Mouse (Mus musculus) ovary, postnatal 10 days (tissue): Measurements from ENCODE around the gene Tmem181a.
"Not testable (repeated sequence)": the region's sequence is repeated elsewhere in the genome, so short reads cannot be mapped to it uniquely, and the experiment has no call there.

Experiments used
- DNase-seq: peaks from one replicate; pipeline ENCODE4 v3.0.0; 2022; ENCODE audit warnings: low spot score

Tmem181a gene

GRCm38 (mm10) chr17:6305656-6306270 lies 49.1 kb downstream of the Tmem181a start:
- DNase-seq = not testable (repeated sequence)

GRCm38 (mm10) chr17:6306503-6306902 lies 49.8 kb downstream of the Tmem181a start:
- not testable (repeated sequence) for DNase-seq

GRCm38 (mm10) chr17:6311716-6312115 lies 55.1 kb downstream of the Tmem181a start:
- DNase-seq = not testable (repeated sequence)

- DNase-seq = not testable (repeated sequence)
Observed at GRCm38 (mm10) chr17:6312755-6313154, 56.1 kb downstream of the Tmem181a start.

- not testable (repeated sequence) for DNase-seq
Observed at GRCm38 (mm10) chr17:6314493-6314892, 57.8 kb downstream of the Tmem181a start.

- DNase-seq = not testable (repeated sequence)
Observed at GRCm38 (mm10) chr17:6315706-6316105, 59.0 kb downstream of the Tmem181a start.

GRCm38 (mm10) chr17:6316379-6317126 lies 59.9 kb downstream of the Tmem181a start:
- DNase-seq = not testable (repeated sequence)

- DNase-seq = peak; percentile 91
Observed at GRCm38 (mm10) chr17:6317339-6317985, 60.8 kb downstream of the Tmem181a start, which contains the start of gene Dynlt1a. Dynlt1a (minus strand) TSS chr17:6317500.

- DNase-seq = not testable (repeated sequence)
Observed at GRCm38 (mm10) chr17:6321081-6321777, 64.6 kb downstream of the Tmem181a start.

- DNase-seq = not testable (repeated sequence)
Observed at GRCm38 (mm10) chr17:6321778-6322101, 65.1 kb downstream of the Tmem181a start.

- DNase-seq = not testable (repeated sequence)
Observed at GRCm38 (mm10) chr17:6325021-6325420, 68.4 kb downstream of the Tmem181a start.

- not testable (repeated sequence) for DNase-seq
Observed at GRCm38 (mm10) chr17:6325543-6325942, 68.9 kb downstream of the Tmem181a start.

GRCm38 (mm10) chr17:6327554-6327953 lies 70.9 kb downstream of the Tmem181a start:
- DNase-seq = not testable (repeated sequence)

- not testable (repeated sequence) for DNase-seq
Observed at GRCm38 (mm10) chr17:6328997-6329396, 72.3 kb downstream of the Tmem181a start.

- not testable (repeated sequence) for DNase-seq
Observed at GRCm38 (mm10) chr17:6342606-6343294, 86.1 kb downstream of the Tmem181a start.

- DNase-seq = not testable (repeated sequence)
Observed at GRCm38 (mm10) chr17:6355256-6355655, 98.6 kb downstream of the Tmem181a start.
